Mouse (Mus musculus) olfactory bulb, adult 2 months (tissue): ENCODE results near the gene Lcmt1.

Experiments
- CTCF ChIP-seq: fragments of 200-500 bp; IDR thresholded peaks from 2 replicates; pipeline ENCODE4 v1.5.1; 2012; ENCODE audit warnings: low read depth, mild to moderate bottlenecking, low read length, moderate library complexity; ENCODE audit not compliant: insufficient read depth
- POLR2A ChIP-seq: fragments of 200-500 bp; IDR thresholded peaks from 2 replicates; pipeline ENCODE4 v1.6.1; 2012; ENCODE audit warnings: mild to moderate bottlenecking, low read depth, low read length, moderate library complexity; ENCODE audit not compliant: insufficient read depth

DNA sequence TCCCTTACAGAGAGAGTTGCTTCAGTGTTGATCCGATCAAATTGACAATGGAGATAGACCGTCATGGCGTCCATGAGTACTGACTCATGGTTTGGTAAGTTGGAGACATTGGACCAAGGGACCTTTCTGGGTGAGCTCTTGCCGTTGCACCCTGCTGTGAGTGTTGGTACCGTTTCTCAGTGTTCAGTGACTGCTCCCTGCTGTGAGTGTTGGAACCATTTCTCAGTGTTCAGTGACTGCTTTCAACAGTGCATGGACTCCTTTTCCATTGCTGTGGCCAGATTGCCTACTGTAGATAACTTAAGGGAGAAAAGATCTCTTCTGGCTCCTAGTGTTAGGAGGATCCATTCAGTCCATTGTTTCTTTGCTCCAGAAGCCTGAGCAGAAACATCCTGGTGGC is 27.3 kb downstream of the Lcmt1 start:
- TF ChIP-seq CTCF = no peak
- TF ChIP-seq POLR2A = no peak
